Mouse (Mus musculus) bone marrow, adult 2 months (tissue): ENCODE measurements at regions not wholly inside any gene's neighbourhood (a gene's known extent, or its start where the extent isn't known, plus 50 kb on each side); places are given as distances from the start of the nearest gene placed in this dataset.

Source experiments
- H3K27ac ChIP-seq: fragments of 200-500 bp; 2 replicates; pipeline ENCODE4 v1.5.1; 2012; ENCODE audit warnings: low read depth, mild to moderate bottlenecking, control low read depth, inconsistent platforms, low read length; ENCODE audit not compliant: control insufficient read depth, poor library complexity, insufficient read depth
- H3K4me1 ChIP-seq: fragments of 200-500 bp; 2 replicates; pipeline ENCODE4 v1.6.1; 2011; ENCODE audit warnings: low read length; ENCODE audit not compliant: control insufficient read depth, insufficient read depth
- H3K4me3 ChIP-seq: fragments of 200-500 bp; replicated peaks from 2 replicates; pipeline ENCODE3; 2011; ENCODE audit warnings: mild to moderate bottlenecking, low read depth, low read length, control low read depth; ENCODE audit not compliant: control insufficient read depth
- CTCF ChIP-seq: fragments of 200-500 bp; IDR thresholded peaks from 2 replicates; pipeline ENCODE4 v1.5.1; 2011; ENCODE audit warnings: low read length, control low read depth; ENCODE audit not compliant: control insufficient read depth, insufficient read depth
- POLR2A ChIP-seq: fragments of 200-500 bp; IDR thresholded peaks from 2 replicates; pipeline ENCODE4 v1.6.1; 2011; ENCODE audit warnings: low read depth, mild to moderate bottlenecking, control low read depth, low read length, borderline replicate concordance; ENCODE audit not compliant: control insufficient read depth
- WGBS: fragments of 180-500 bp; shearing (Covaris S2); methylation state at CpG from one replicate; pipeline ENCODE4 v1.1.7; 2018; 5-methylcytosine and 5-hydroxymethylcytosine counted together

DNA sequence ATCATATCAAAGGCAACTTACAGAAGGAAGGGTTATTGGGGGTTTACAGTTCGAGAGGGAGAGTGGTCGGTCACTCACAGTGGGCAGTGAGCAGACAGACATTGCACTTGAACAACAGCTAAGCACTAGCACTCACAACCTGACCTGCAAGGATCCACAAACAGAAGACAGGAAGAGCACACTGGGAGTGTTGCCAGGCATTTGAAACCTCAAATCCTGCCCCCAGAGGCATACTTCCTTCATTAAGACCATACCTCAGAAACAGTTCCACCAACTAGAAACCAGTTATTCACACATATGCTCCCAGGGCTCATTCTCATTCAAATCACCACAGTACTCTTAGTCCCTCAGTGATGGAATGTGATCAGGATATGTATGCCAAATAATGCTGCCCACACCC lies 620.8 kb downstream of the Kctd12 start:
- 34% methylated on average over 2 of the region's 2 CpGs for WGBS
- Histone ChIP-seq H3K4me3 (no peak overlapping the region), H3K4me1 (no peaks in the 10 kb centered on the region), H3K27ac (no peak overlapping the region)
- TF ChIP-seq POLR2A (no peak), CTCF (no peak)

DNA sequence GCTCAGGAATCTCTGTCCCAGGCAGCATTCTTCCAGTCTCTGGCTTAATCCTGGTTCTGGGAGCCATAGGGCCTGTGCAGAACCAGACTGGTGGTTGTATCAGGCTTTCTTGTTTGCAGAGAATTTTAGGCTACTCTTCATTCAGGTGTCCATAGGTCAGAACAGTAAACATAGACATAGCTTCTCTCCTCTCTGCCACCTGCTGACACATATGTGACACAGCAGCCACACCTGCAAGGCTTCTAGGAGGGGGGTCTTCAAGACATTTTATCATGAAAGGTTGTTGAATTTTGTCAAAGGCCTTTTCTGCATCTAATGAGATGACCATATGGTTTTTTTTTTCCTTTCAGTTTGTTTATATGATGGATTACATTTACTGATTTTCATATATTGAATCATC lies 599.7 kb downstream of the Lmo7 start:
- H3K27ac ChIP-seq: no peak overlapping the region
- no peak for TF ChIP-seq CTCF
- no peak for TF ChIP-seq POLR2A
- no peaks in the 10 kb centered on the region for H3K4me1 ChIP-seq
- no peak overlapping the region for H3K4me3 ChIP-seq

- 72% methylated on average over 6 of the region's 6 CpGs for WGBS
- Histone ChIP-seq H3K4me1 (no peaks in the 10 kb centered on the region), H3K4me3 (no peak overlapping the region), H3K27ac (no peak overlapping the region)
- no peak for TF ChIP-seq CTCF
- no peak for TF ChIP-seq POLR2A
These were observed 576.6 kb downstream of the Lmo7 start for GRCm38 (mm10) chr14:102306332-102306731.

GRCm38 (mm10) chr14:102302826-102303225 lies 573.1 kb downstream of the Lmo7 start:
- TF ChIP-seq POLR2A (no peak), CTCF (no peak)
- 64% methylated on average over 2 of the region's 2 CpGs for WGBS
- no peak overlapping the region for H3K4me3 ChIP-seq
- no peak overlapping the region for H3K27ac ChIP-seq
- no peaks in the 10 kb centered on the region for H3K4me1 ChIP-seq

GRCm38 (mm10) chr14:102300251-102300650 lies 570.5 kb downstream of the Lmo7 start:
- WGBS: 84% methylated on average over 6 of the region's 6 CpGs
- no peak overlapping the region for H3K27ac ChIP-seq
- TF ChIP-seq POLR2A (no peak), CTCF (no peak)
- no peaks in the 10 kb centered on the region for H3K4me1 ChIP-seq
- H3K4me3 ChIP-seq: no peak overlapping the region

GRCm38 (mm10) chr14:102291361-102291760 lies 561.6 kb downstream of the Lmo7 start:
- WGBS: 82% methylated on average over 1 of the region's 1 CpGs
- no peak for TF ChIP-seq CTCF
- no peak for TF ChIP-seq POLR2A
- Histone ChIP-seq H3K4me1 (no peaks in the 10 kb centered on the region), H3K4me3 (no peak overlapping the region), H3K27ac (no peak overlapping the region)

GRCm38 (mm10) chr14:102250076-102250475 lies 520.3 kb downstream of the Lmo7 start:
- no peak overlapping the region for H3K4me3 ChIP-seq
- 68% methylated on average over 5 of the region's 5 CpGs for WGBS
- TF ChIP-seq POLR2A (no peak), CTCF (no peak)
- H3K27ac ChIP-seq: no peak overlapping the region
- no peaks in the 10 kb centered on the region for H3K4me1 ChIP-seq

DNA sequence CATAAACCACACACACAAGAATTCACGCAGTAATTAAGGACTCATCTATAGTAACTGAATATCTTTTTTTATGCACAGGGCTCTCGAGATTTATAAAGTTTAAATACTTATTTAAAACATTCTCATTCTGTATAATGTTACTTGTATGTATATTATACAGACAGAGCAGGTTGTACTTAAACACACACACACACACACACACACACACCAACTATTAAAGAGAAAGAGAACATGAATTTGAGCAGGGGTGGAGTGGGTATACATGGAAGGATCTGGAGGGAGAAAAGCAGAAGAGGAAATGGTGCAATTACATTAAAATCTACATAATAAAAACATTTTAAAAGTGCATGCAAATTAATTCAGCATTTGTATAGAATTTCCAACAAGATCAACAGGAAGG lies 518.8 kb downstream of the Lmo7 start:
- Histone ChIP-seq H3K27ac (no peak overlapping the region), H3K4me1 (no peaks in the 10 kb centered on the region), H3K4me3 (no peak overlapping the region)
- WGBS: 72% methylated on average over 2 of the region's 2 CpGs
- TF ChIP-seq POLR2A (no peak), CTCF (no peak)

DNA sequence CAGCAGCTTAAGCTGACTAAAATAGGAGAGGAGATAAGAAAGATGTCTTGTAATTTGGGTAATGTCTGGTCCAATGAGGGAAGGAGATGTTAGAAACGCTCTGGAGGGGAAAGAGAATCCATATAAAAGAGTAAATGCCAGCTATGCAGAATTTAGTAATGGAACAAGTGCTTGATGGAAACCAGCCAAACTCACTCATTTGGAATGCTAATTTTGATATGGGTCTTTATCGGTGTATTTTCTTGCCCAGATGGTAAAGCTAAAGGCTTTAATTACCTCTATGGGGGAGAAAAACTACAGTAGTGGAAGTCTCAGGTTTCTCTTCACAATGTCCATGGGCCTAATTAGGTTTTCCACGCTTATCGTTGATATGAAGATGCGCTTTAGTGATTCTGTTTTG lies 518.3 kb downstream of the Lmo7 start:
- no peak overlapping the region for H3K27ac ChIP-seq
- 83% methylated on average over 5 of the region's 5 CpGs for WGBS
- no peaks in the 10 kb centered on the region for H3K4me1 ChIP-seq
- no peak for TF ChIP-seq POLR2A
- TF ChIP-seq CTCF: no peak
- no peak overlapping the region for H3K4me3 ChIP-seq
